Mouse (Mus musculus) embryo, embryonic 10.5 days (tissue): ENCODE measurements around the gene St5.

Source experiments
- DNase-seq: peaks from one replicate; pipeline ENCODE4 v3.0.0-alpha.2; 2015; ENCODE audit warnings: low spot score

The St5 gene

GRCm38 (mm10) chr7:109641102-109641501 is 62.3 kb downstream of the St5 start:
- no peak for DNase-seq

GRCm38 (mm10) chr7:109637391-109637790 is 66.0 kb downstream of the St5 start:
- DNase-seq: no peak

- DNase-seq: no peak
Observed at GRCm38 (mm10) chr7:109636086-109636792, 67.2 kb downstream of the St5 start.

- DNase-seq: peak; percentile 77
Observed at GRCm38 (mm10) chr7:109633404-109634085, 69.9 kb downstream of the St5 start.

DNA sequence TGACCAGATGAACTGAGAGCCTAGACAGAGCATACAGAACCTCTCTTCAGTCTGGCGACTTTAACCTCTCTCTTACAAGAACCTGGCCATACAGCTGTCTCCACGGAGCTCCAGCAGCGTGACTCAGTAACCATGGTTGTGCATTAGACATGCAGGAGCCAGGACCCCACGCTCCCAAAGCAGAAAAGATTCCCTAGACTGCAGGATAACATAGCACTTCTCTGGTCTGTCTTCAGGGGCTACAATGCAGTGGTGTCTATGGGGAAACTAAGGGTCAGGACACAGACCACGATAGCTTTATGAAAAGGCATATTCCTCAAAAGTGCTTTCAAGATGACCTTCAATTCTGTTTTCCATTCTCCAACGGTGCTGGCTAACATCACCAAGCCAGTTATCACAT is 72.1 kb downstream of the St5 start:
- DNase-seq: no peak

DNA sequence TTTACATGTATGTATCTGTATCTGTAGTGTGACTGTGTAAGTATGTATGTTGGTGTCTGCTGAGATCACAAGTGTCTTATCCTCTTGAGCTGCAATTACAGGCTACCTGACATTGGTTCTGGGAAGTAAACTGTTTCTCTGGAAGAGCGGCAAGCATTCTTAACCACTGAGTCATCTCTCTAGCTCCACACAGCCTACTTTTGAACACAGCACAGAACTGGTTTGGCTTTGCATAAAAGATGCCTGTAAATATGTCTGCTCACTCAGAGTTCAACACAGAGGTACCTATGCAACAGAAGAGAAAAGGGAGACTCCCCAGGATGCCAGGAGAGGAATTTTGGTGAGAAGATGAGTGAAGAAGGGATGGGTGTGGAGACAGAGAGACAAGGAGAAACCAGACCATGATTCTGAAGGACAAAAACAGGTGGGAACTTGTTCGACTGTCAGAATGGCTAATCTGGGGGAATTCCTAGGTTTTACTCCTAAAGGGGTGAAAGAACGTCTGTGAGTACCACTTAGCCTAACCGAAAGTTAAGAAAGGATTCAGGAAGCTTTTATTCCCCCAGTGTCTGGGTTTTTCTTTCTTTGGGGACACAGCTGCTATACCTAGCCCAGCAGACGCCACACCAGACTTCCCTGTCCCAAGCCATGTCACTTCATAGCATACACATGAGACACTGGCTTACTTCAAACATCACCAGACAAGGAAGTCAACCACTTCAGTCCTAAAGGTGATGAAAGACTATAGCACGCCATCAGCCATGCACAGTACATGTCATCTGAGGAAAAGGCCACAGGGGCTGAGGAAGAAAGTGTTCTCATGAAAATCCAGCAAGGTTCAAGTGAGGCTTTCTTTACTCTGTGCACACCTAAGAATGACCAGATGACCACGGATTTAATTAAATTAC is 73.3 kb downstream of the St5 start:
- DNase-seq: no peak

GRCm38 (mm10) chr7:109628935-109629609 is 74.3 kb downstream of the St5 start:
- DNase-seq: no peak

DNA sequence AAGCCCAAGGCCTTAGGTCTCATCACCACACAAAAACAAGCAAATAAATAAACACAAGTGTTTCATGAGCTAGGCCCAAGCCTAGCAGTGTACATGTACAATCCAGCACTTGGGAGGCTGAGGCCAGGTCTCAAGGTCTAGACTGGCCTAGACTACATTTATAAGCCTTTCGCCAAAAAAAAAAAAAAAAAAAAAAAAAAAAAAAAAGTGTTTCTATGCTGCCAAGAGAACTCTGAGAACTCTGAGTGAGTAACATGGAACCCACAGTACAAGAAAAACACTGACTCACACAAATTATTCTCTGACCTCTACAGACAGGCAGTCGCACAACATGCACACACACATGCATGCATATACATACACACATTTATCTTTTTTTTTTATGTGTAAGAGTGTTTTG is 75.6 kb downstream of the St5 start:
- no peak for DNase-seq

- DNase-seq: no peak
Observed at GRCm38 (mm10) chr7:109622234-109622838, 81.1 kb downstream of the St5 start.

GRCm38 (mm10) chr7:109620967-109621366 is 82.4 kb downstream of the St5 start:
- DNase-seq: no peak

- DNase-seq: no peak
Observed at GRCm38 (mm10) chr7:109620288-109620687, 83.1 kb downstream of the St5 start.

- peak; percentile 79 for DNase-seq
Observed at GRCm38 (mm10) chr7:109618721-109619120, 84.7 kb downstream of the St5 start.

DNA sequence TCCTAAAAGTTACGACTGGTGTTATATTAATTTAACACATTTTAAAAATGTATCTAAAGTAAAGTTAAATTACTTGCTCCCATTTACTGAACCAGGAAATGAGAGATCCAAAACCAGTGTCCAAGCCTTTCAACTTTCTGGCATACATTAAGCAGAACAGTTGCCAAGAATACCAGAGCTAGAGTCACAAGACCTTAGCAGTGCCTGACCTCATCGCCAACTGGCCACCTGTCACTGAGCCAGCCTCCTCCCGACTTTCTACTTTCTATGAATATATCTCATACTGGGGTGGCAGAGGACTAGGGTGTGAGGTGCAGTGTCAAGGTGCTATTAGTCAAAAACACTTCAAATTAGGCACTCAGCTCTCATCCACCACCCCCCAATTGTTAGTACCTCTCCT is 85.6 kb downstream of the St5 start:
- no peak for DNase-seq

DNA sequence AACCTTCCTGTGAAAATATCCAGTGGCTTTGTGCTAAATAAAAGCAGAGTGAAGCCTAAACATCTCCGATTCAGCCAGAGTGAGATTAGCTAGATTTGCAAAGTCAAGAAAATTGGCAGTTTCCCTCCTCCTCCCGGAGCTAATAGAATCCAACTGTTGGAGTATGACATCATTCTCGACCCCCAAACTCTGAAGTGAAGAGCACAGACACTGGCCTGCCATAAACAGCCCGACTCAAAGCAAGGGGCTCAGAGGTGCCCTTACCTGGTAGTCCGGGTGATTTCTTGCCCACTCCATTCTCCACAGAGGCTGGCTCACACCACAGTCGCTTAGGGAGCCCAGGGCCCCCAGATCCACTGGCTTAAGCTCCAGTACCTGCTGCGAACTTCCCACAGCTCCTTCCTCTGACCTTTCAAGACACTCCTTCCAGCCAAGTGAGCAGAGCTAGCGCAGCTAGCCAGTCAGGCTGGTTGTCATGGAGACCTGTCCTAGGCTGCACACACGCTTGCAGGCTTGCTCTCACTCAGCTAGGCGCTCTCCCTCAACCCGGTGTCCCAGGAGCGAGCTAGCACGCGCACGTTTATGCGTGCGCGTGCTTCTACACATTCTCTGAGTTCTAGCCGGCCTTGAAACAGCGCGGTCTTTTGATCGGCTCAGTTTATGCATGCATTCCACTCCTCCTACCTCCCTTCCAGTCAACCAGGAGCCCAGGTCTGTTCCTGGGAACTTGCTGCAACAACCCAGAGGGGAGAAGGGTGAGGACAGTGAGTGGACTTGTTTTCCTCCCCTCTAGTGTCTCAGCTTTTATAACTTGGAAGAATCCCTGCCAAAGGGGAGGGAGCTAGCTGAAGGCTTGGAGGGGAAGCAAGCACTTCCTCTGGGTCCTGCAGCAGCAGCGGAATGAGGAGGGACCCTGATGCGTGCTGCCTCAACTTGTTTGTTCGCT is 87.1 kb downstream of the St5 start:
- peak; percentile 98 for DNase-seq

DNA sequence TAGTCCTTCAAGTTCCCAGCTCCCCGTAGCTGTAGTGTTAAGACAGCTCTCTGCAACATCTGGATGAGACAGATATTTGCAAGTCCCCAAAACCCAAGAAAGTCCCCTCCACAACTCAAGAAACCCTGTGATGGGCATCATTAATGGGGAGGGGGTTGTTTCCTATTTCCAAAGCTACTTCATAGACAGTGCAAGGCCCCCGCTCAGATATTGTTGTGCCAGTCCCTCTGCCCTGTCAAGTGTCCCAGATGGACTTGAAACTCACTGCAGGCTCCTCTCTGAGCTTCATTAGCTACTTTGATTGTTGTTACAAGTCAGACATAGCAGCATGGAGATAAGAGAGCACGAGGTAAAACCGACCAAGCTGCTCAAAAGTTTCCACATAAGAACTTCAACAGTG is 87.8 kb downstream of the St5 start:
- no peak for DNase-seq

DNA sequence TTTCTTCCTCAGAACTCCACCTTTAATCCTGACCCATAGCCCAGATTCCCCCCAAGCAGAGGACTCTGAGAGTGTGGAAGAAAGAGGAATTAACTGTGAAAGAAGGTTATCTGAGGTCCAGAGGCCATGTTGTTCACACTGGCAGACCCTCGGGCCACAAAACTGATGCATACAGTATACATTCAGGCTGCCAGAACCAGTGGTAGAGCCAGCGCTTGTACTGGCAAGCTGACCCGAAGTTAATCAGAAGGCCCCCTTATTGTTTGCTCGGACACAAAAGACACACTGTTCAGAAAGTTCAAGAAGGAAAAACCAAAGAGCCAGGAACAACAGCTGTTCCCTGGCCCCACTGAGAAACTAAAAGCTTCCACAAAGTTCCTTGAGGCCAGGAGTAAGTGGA is 88.5 kb downstream of the St5 start:
- peak; percentile 48 for DNase-seq

- peak; percentile 39 for DNase-seq
Observed at GRCm38 (mm10) chr7:109613531-109614021, 89.8 kb downstream of the St5 start.

- DNase-seq: no peak
Observed at GRCm38 (mm10) chr7:109613051-109613450, 90.4 kb downstream of the St5 start.

DNA sequence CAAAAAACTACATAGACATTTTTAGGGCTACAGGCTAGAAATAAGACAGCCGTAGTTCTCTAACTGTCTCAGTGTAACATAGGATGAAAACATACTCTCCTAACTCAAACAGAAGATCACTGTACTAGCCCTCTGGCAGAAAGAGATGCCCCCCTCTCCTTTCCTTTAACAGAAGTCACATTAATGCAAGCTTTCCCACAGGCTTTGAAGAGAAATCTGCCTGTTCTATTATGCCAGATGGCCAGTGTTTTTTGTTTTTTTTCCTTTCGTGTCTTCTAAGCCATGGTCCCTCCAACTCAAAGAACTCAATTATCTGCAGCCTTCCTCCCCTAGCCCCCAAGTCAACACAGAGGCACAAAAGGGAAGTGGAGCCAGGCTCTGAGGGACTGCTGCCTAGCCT is 90.9 kb downstream of the St5 start:
- DNase-seq: no peak

DNA sequence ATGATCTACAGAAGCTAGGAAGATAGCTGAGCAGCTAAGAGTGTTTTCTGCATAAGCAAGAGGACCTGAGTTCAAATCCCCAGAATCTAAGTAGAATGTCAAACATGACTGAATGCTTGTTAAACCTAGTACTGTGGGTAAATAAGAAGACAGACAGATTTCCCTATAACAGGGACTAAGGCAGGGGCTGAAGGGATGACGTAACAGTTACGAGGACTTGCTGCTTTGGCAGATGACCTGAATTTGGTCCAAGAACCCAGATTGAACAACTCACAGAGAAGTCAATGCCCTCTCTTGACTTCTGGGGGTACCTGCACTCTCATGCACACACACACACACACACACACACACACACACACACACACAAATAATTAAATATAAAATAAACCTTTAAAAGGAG is 93.1 kb downstream of the St5 start:
- DNase-seq: no peak
